In genomic region chr6:29620840-29621543, GRCm38 (mm10) we compare ENCODE assay signal across 13 mouse cellular contexts. TPM values are rescaled to one million over a fixed set of nuclear protein-coding genes. Genes with fewer than 3 reads are reported as not detected.
A peak's percentile ranks its signal among the peaks of the same experiment; 100 is the strongest.
DNase-seq lines count a peak whose midpoint lies in the region; ATAC-seq and TF ChIP-seq lines count a peak whose summit lies in the region.
"Had no signal": no experiment of that assay in that cellular context is flagged by ENCODE, and none has a peak within 500 bp of the region (broad histone marks: within the 10 kb centered on the region; RNA-seq: fewer than 3 reads in every experiment).

No protein-coding gene starts in this region.

- no peak overlapping the region for H3K9ac ChIP-seq in liver, embryonic 11.5 days (ENCODE audit: low read depth, low read length)
- H3K9ac ChIP-seq in lung, embryonic 16.5 days (ENCODE audit: low read length), result no peak overlapping the region

- peak overlapping the region; percentile 43 for H3K4me2 ChIP-seq in liver, embryonic 11.5 days
- peak overlapping the region; percentile 27 for H3K4me2 ChIP-seq in lung, embryonic 16.5 days (ENCODE audit: low read depth, low read length)
- H3K4me2 ChIP-seq: heart, embryonic 11.5 days had no signal

- no peaks in the 10 kb centered on the region for H3K36me3 ChIP-seq in testis, adult 2 months (ENCODE audit: control insufficient read depth, insufficient read depth, low read length)
- no peaks in the 10 kb centered on the region for H3K36me3 ChIP-seq in liver, embryonic 11.5 days (ENCODE audit: control insufficient read depth, insufficient read depth, low read length)
- H3K36me3 ChIP-seq in lung, embryonic 16.5 days (ENCODE audit: control insufficient read depth, insufficient read depth, low read length), result no peaks in the 10 kb centered on the region

- ATAC-seq in liver, embryonic 11.5 days (replicated peaks; ENCODE audit: low FRiP score), result no peak
- ATAC-seq in lung, embryonic 16.5 days (ENCODE audit: low read depth), result peak; percentile 78
- ATAC-seq: forebrain, embryonic 16.5 days; hindbrain, embryonic 16.5 days had no signal

- 47% methylated on average over 17 of the region's 17 CpGs for WGBS in liver, embryonic 11.5 days
- WGBS in lung, embryonic 16.5 days, result 42% methylated on average over 17 of the region's 17 CpGs

- no peaks in the 10 kb centered on the region for H3K27me3 ChIP-seq in testis, adult 2 months (ENCODE audit: control insufficient read depth, insufficient read depth, low read length)
- H3K27me3 ChIP-seq in liver, embryonic 11.5 days (replicated peaks; ENCODE audit: control insufficient read depth, insufficient read depth, low read length), result peaks cover 6% of the 10 kb centered on the region; the same call in 1 of the 2 replicates
- H3K27me3 ChIP-seq in lung, embryonic 16.5 days (ENCODE audit: control insufficient read depth, insufficient read depth, low read depth, low read length), result no peaks in the 10 kb centered on the region

- DNase-seq in testis, postnatal 14 days (ENCODE audit: low spot score), result no peak
- no peak for DNase-seq in liver, embryonic 11.5 days (ENCODE audit: low spot score)
- DNase-seq in yolk sac, embryonic 10.5 days (ENCODE audit: low spot score), result peak; percentile 46
- no peak for DNase-seq in retina, postnatal 1 day
- no peak for DNase-seq in layer of hippocampus, postnatal 14 days (ENCODE audit: low spot score in 2 of 2)
- no peak for DNase-seq in adrenal gland, postnatal 10 days
- DNase-seq: cerebellum, adult 11-12 months; thymus, postnatal 14 days had no signal

- peaks cover 9% of the 10 kb centered on the region for H3K4me1 ChIP-seq in testis, adult 2 months (ENCODE audit: control insufficient read depth, insufficient read depth, low read length)
- no peaks in the 10 kb centered on the region for H3K4me1 ChIP-seq in liver, embryonic 11.5 days (replicated peaks; ENCODE audit: control insufficient read depth, insufficient read depth, low read length)
- no peaks in the 10 kb centered on the region for H3K4me1 ChIP-seq in lung, embryonic 16.5 days (replicated peaks; ENCODE audit: control insufficient read depth, insufficient read depth, low read length)

- TF ChIP-seq POLR2A in testis, adult 2 months (IDR thresholded peaks at IDR 0.05; ENCODE audit: control insufficient read depth, low read depth, low read length), result no peak

- H3K4me3 ChIP-seq in testis, adult 2 months (ENCODE audit: control insufficient read depth, low read depth, low read length), result peak overlapping the region; percentile 17
- no peak overlapping the region for H3K4me3 ChIP-seq in liver, embryonic 11.5 days (ENCODE audit: low read depth, low read length)
- peak overlapping the region; percentile 0; the same call in 1 of the 2 replicates for H3K4me3 ChIP-seq in lung, embryonic 16.5 days (ENCODE audit: low read length)

- no peak for TF ChIP-seq CTCF in testis, adult 2 months (IDR thresholded peaks at IDR 0.05; ENCODE audit: control insufficient read depth, insufficient read depth, insufficient replicate concordance, low read depth, low read length)

- no peaks in the 10 kb centered on the region for H3K9me3 ChIP-seq in liver, embryonic 11.5 days (ENCODE audit: control insufficient read depth, low read length)
- no peaks in the 10 kb centered on the region for H3K9me3 ChIP-seq in lung, embryonic 16.5 days (ENCODE audit: control insufficient read depth, low read length)

- no peak overlapping the region for H3K27ac ChIP-seq in testis, adult 2 months (ENCODE audit: control insufficient read depth, insufficient read depth, low read depth, low read length)
- H3K27ac ChIP-seq in liver, embryonic 11.5 days (ENCODE audit: low read depth, low read length), result no peak overlapping the region
- H3K27ac ChIP-seq in lung, embryonic 16.5 days (ENCODE audit: low read length), result peak overlapping the region; percentile 58

RNA-seq across cellular contexts. Expression of gene Tnpo3, which starts 11.3 kb away (rescaled TPM):
- polyA plus RNA-seq in testis, adult 2 months (2012; rRNA removed), result 28.0 and 28.9 TPM in 2 replicates
- polyA plus RNA-seq in liver, embryonic 11.5 days (2014; fragmentation: Nextera tagmentation; extraction: Ambion mirVana), result 86.5 and 94.0 TPM in 2 replicates
- polyA plus RNA-seq in lung, embryonic 16.5 days (2015; fragmentation: Nextera tagmentation; extraction: Ambion mirVana), result 79.6 and 81.9 TPM in 2 replicates
- total RNA-seq in layer of hippocampus, postnatal 14 days (2021), result 10 to 100 TPM; 67.8 to 68.7 TPM
- total RNA-seq in adrenal gland, postnatal 10 days (2021), result 10 to 100 TPM; 48.8 to 61.1 TPM
